Mouse (Mus musculus) monocyte, adult 2 months (primary cell): ENCODE data around the gene Tbcb.
"Not testable (repeated sequence)": the region's sequence is repeated elsewhere in the genome, so short reads cannot be mapped to it uniquely, and the experiment has no call there.

Experiments
- DNase-seq, 2 experiments: peaks; one replicate each; pipeline ENCODE4 v3.0.0; 2022; ENCODE audit warnings: low spot score in 2 of 2, low read depth in 1 of 2

The Tbcb gene

DNA sequence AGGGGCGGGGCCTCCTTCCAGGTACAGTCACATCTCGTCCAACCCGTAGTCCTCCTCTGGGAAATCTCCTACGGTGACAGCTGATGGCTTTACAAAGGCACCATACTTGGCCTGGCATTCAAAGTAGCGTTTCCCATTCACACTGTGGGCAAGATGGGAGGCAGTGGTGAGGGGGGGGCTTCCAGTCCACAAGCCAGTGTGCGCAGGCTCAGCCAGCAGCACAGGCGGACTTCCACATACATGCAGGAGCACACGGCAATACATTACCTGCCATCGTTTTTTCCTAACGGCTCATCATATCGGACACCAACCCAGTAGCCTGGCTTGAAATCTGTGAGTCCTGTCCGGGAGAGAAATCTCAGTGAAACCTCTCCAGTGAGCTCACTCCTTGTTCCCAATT, 7.9 kb downstream of the Tbcb start:
- no peak for DNase-seq

DNA sequence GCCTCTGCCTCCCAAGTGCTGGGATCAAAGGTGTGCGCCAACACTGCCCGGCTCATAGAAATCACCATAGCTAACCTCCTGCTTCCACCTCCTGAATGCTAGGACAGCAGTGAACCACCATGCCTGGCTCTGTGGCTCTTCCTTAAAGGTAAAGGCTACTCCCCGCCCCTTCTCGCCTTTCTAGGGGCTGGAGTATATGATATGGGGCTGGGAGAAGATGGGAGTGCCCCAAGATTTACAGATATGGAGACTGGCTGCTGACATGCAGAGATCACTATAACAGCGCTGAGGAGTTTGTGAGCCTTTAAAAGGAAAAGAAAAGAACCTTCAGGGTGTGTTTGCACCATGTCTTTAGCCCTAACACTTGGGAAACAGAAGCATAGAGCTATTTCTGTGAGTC, 9.9 kb downstream of the Tbcb start:
- DNase-seq: no peak

DNA sequence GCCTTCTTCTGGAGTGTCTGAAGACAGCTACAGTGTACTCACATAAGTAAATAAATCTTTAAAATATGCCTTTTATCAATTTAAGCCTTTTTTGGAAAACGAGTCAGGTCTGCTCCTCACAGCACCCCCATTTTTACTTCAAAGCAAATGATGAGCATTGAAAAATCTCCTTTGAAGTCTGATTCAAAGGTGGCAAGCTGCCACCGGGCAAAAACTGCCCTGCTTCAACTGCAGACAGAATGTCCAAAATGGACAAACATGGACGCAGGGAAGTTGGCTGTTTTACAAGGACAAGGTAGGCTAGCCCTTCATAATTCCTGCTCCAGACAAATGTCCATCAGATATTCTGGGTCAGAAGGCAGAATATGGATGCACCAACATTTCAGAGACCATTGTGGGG, 10.6 kb downstream of the Tbcb start:
- DNase-seq: no peak

DNA sequence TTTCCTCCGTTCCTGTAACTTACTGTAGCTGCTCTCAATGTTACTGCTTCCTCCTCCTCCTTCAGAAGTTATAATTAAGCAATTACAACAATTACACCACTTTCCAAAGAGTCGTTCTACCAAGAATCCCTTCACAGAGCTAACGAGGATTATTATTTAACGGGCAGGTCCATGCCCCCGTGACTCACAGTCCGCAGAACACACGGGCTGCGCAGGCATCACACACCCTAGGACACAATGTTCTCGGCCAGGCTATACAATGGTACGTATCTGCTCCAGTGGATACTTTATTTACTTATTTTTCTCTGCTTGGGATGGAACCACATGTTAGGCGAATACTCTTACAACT, 12.1 kb downstream of the Tbcb start:
- no peak for DNase-seq

DNA sequence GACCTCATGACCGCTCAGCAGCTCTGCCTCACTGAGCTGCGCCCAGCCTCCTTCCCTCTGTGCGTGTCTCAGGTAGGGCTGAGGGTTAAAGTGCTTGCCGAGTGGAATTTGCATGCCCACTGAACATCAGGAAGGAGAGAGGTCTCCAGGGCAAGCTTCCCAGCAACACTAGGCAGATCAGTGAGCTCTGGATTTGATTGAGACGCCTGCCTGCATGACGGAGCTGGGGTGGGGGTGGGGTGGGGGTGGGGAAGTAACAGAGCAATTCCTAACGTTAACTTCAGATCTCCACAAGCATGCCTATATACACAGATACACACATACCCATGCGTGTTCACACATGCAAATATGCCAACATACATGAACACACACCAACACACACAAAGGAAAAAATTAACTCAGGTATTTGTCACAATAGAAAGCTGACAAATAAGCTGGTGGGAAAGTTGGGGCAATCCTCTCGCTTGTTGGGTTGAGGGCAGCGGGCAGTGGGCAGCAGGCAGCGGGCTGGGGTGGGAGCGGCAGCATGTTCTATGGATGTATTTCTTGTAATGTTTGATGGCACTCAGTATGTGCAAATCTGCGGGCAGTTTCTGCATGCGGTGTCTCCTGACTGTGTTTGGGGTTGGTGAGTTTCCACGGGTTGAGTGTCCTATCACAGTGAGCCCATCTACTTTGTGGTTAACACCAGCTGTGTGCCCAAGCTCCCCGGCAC, 12.6 kb downstream of the Tbcb start:
- DNase-seq: no peak

DNA sequence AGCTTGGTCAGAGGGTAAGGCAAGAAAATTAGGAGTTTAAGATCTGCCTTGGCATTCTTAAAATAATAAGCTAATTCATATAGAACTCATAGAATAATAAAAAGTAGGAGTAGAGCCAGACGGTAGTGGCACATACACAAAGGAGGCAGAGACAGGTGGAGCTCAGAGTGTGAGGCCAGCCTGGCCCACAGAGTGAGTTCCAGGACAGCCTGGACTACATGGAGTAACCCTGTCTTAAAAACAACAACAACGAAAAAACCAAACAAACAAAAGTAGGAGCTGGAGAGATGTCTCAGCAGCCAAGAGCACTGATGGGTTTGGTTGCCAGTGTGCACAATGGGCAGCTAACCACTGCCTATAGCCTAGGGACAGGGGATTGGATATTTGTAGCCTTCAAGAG, 14.8 kb downstream of the Tbcb start:
- no peak for DNase-seq

DNA sequence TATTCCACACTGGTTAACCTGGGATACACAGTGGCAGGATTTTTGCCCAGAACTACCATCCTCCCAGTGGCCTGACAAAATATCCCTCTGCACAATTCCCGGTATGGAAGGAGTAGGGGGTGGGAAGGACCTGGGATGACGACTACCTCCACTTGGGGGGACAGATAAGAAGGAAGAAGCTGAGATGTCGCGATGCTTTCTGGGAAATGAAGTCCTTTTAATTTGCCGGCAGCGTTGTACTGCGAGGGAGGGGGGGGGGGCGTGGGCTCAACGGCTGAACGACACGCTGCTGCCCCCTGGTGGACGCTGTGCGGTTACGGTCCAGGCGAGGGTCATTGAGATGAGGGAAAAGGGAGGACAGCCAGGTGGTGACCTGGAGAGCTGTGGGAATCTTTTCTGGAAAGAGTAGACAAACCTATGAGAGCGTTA, 15.3 kb downstream of the Tbcb start:
- DNase-seq: peak in 1 of 2 experiments; percentile 33

DNA sequence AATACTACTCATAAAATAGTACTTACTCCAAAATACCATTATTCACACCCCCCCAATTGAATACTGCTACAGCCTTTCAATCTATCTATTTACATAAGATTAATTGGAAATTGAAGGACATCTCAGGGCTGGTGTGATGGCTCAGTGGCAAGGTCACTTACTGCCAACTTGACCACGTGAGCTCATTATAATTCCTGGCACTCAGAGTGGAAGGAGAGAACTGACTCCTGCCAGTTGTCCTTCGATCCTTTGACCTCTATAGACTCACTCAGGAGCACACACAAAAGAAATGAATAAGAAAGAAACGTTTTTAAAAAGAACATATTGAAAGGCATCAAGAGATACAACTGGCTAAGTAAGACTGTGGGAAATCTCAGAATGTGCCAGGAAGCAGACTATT, 16.2 kb downstream of the Tbcb start:
- no peak for DNase-seq

DNA sequence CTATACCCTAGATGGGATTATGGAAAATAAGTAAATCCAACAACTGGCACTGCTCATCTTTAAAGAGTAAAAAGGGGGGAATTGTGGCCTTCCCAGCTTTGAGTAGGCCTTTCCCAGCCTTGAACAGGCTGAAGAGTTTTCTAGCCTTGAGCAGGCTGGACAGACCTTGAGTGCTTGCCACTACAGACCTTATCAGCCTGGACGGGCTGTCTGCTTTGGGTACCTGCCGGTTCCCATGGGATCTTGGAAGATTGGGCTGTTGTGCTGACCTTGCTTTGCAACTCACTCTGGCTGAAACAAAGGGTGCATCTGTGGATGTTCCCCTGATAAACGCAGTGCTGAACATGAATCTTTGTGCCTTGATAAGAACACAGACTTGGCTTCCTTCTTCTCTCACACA, 18.2 kb downstream of the Tbcb start:
- no peak for DNase-seq

DNA sequence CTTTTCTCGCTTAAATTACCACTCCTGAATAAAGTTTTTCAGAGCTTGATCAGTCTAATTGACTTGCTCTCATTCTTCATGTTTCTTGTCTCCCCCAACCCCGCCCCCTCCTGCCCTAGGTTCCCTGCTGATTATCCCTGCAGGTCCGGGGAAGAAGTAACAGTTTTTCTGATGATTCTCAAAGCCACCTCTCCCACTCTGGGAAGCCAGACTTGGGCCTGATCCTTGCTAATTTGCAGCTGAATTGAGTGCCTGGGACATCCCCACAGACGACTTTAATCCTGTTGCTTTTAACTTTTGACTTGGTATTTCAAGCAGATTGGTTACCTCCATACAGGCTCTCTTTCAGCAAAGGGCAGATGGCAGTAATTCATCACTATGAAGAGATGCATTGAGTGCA, 21.0 kb downstream of the Tbcb start:
- no peak for DNase-seq

DNA sequence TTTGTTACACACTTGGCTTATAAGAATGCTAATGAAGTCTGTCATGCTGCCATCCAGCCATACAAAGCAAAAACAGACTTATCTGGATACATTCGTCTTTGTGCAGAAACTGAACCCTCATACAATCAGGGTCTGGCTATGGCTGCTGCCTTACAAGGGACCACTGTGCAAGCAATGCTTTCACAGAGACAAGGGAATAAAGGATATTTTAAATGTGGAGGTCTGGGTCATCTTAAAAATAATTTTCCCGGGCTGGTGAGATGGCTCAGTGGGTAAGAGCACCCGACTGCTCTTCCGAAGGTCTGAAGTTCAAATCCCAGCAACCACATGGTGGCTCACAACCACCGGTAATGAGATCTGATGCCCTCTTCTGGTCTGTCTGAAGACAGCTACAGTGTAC, 25.7 kb downstream of the Tbcb start:
- not testable (repeated sequence) for DNase-seq

DNA sequence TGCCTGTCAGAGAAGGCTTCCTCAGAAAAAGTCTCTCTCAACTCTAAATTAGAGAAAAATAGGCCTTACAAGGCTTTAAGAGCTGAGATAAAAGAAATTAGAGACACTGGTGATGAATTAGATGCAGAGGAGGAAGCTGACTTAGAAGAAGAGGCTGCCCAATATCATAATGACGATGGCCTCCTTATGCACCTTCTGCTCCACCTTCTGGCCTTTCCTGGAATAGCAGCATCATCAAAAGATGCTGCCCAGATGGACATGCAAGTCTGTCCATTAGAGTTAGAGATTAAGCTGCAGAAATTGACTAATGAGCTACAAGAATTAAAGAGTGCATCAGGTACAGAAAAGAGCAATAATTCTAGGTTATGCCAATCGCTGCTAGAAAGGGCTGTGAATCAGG, 26.7 kb downstream of the Tbcb start:
- DNase-seq: peak in 1 of 2 experiments; percentile 36

DNA sequence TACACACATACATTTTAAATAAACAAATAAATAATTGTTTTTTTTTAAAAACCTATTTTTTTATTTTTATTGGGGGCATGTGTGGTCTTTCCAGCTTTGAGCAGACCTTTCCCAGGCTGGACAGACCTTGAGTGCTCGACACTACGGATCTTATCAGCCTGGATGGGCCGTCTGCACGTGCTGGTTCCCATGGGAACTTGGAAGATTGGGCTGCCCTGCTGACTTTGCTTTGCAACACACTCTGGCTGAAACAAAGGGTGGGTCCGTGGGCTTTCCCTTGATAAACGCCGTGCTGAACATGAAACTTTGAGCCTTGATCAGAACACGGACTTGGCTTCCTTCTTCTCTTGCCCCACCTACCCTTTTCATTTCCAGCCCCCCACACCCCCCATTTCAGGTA, 27.7 kb downstream of the Tbcb start:
- no peak for DNase-seq

DNA sequence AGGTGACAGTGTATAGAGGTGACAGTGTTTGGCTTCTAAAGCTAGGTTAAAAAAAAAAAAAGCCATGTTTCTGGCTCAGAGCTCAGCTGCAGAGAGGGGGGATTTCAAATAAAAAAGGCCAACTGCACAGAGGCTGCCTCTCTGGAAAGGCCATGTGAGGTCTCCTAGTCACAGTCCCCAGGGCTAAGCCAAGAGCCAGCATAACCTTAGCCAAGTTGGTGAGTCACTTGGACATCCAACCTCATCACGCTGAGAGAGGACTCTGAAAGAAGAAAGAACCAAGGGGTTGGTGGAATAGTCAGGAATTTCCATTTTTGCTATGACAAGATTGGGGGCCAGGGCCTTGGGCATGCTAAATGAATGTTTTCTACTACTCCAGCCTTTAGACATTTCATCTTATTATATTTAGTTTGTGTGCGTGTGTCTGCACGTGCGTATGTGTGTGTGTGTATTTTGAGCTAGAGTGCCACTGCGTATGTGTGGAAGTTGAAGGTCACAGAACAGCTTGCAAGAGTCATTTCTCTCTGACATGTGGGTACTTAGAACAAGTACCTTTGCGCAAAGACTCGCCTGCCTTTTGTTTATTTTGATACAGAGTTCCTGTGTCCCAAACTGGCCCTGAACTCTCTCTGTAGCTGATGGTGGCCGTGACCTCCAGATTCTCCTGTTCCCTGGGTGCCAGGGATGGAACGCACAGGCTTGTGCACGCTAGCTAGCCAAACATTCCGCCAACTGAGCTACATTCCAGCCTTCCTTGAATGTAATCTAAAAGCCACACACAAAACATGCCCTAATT, 29.0 kb downstream of the Tbcb start:
- no peak for DNase-seq

DNA sequence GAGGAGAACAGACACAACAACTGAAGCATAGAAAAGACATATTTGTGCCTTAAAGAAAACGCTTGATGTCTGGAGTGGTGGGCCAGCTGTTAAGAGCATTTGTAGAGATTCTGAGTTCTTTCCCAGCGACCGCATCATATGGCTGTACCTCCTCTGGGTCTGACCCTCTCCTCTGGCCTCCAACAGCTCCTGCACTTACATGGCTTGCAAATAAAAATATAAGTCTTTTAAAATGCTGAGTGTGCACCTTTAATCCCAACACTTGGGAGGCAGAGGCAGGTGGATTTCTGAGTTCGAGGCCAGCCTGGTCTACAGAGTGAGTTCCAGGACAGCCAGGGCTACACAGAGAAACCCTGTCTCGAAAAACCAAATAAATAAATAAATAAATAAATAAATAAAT, 31.4 kb downstream of the Tbcb start:
- DNase-seq: not testable (repeated sequence)

DNA sequence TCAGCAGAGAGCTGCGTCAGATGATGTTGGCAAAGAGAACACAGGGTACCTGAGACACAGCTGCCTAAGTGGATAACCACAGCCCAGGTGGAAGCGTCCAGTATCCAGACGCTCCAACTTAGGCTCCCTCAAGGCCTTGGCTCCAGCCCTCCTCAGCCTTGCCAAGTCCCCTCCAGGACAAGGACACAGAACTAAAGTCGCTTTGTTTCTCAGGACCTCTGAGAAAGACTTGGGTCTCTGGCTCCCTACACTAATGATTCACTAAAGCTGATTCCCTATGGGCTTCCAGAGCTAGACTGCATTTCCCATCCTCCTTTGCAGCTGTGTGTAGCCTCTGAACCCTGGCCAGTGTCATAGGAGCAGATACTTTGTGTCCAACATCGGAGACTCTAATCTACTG, 31.9 kb downstream of the Tbcb start:
- DNase-seq: no peak

DNA sequence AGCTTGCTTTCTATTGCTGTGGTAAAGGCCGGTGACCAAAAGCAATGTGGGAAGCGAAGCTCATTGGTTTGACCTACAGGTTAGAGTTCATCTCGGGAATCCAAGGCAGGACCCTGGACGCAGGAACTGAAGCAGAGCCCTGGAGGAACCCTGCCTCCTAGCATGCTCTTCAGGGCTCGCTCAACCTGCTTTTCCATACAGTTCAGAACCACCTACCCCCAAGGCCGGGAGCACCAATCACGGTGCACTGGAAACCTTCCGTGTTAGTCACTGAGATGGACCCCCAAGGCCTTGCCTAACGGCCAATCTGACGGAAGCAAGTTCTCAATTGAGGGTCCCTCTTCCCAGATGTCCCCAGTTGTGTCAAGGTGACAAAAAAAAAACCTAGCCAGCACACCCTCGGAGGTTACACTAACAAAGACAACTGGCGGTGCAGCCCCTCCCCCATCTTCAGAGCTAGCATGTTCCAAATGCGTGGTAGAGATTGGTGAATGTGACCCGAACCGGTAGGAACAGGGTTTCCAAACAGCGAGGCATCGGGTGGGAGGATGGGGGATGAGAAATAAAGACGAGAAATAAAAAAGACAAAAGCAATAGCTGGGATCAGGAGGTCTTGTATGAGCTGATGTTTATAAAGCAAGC, 32.5 kb downstream of the Tbcb start:
- no peak for DNase-seq

DNA sequence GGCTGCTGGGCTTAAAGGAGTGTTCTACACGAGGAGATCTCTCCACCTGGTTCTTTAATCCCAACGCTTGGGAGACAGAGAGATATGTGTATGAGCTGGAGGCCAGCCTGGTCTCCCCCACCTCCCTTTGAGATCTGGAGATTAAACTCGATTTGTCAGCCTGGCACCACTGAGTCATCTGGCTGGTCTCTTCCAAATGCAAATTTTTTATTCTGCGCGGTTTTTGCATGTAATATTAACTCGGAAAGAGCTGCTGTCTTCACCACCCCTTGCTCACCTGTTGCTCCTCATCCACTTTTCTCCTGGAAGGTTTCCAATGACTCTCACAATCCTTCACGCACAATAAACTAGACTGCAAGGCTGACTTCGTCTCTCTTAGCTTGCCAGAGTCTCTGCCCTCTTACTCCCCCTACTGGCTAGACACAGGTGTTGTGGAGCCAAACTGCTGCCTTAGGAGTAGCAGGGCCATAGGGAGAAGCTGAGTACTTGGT, 33.5 kb downstream of the Tbcb start, which contains the start of gene Capns1:
Gene Capns1, minus strand, starts transcription at position 331 of the 491 bp plus-strand sequence.
- peak in 1 of 2 experiments; percentile 31 for DNase-seq

DNA sequence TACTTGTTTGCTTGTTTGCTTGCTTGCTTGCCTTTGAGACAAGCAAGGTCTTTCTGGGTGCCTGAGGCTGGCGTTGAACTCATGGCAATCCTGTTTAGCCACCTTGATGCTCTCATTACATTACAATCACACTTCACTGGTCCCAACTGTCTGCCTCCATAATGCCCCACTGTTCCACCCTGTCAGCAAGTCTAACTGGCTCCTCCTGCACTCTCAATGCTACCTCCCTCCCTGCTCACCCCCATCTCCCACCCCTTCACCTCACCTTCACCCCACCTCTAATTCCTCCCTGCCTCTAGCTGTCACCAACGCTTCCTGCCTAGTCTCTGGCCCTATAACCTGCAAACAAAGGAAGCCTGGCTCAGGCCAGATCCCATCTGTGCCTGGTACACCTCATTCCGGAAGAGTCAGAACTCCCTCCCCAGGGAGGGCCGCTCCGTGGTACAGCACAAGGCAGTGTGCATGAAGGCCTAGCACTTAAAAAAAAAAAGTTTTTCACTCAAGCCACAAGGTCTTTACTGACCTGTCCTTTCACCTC, 34.4 kb downstream of the Tbcb start:
- no peak for DNase-seq

DNA sequence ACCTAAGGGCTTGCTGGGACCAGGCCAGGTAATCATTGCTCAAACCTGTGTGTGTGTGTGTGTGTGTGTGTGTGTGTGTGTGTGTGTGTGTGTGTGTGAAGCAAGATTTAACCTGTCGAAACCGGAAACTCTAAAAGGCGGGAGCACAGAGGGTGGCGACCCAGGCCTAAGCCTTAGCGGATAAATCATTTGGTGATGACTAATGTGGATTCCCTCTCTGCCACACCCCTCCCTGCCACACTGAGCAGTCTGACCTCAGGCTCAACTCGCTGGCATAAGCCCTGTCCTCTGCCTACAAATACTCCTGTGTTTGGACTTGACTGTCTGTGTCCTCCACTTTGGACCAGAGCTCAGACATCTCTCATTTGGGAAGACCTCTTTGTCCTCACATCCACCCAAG, 35.9 kb downstream of the Tbcb start:
- DNase-seq: no peak

DNA sequence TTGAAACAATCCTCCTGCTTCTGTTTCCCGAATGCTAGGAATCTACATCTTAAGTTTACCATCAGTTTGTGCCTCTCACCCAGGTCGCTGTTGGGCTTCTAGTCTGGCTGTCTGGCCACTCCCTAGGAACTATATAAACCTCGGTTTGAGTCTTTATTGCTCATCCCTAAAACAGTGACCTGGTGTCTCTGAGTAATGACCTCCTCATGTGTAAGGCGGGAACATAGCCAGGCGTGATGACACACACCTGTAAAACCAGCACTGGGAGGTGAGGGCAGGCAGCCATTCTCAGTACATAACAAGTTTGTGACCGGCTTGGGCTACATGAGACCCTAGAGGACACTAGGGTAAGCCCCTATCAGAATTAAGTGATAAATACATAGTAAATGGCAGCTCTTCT, 36.6 kb downstream of the Tbcb start:
- no peak for DNase-seq

DNA sequence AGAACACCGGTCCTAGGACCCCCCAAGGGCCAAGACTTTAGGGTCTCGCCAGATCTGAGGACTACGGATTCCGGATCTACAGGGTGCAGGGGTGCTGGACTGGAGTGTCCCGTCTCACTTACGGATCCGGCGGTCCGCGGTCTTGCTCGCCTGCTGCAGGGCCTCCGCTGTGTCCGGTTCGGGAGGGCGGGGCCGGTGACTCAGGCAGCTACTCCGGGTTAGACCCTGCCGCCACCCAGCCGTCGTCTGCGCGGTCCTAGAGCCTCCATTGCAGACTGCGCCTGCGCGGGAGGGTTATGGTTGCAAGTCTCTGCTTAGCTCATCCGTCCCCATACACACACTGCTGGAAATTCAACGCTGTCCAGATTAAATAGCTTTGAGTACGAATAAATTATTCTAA, 37.2 kb downstream of the Tbcb start:
- DNase-seq: peak; percentile 90 to 92
